Mouse (Mus musculus): ENCODE measurements around the gene Slc25a38. TPM values are rescaled to one million over a fixed set of nuclear protein-coding genes. Genes with fewer than 3 reads are reported as not detected.

Slc25a38 gene
- polyA plus RNA-seq (2014; fragmentation: Nextera tagmentation; extraction: Ambion mirVana), result 138 and 147 TPM in 2 replicates

GRCm38 (mm10) chr9:120110211-120111018 lies at the start of gene Slc25a38:
TSS of gene Slc25a38 (plus strand) at chr9:120110374.
- Histone ChIP-seq H3K4me3 (ENCODE audit: low read depth, low read length) (peak within 1 kb of the TSS; percentile 67), H3K27me3 (replicated peaks; ENCODE audit: control insufficient read depth, insufficient read depth, low read length) (no peaks in the 10 kb centered on the region), H3K4me2 (peak within 1 kb of the TSS; percentile 78), H3K9me3 (ENCODE audit: control insufficient read depth, low read length) (no peaks in the 10 kb centered on the region), H3K4me1 (replicated peaks; ENCODE audit: control insufficient read depth, insufficient read depth, low read length) (peaks cover 24% of the 10 kb centered on the region), H3K36me3 (ENCODE audit: control insufficient read depth, insufficient read depth, low read length) (no peaks in the 10 kb centered on the region), H3K9ac (ENCODE audit: low read depth, low read length) (peak within 1 kb of the TSS; percentile 84), H3K27ac (ENCODE audit: low read depth, low read length) (peak within 1 kb of the TSS; percentile 99)
- DNase-seq (ENCODE audit: low spot score) (peak; percentile 98), ATAC-seq (replicated peaks; ENCODE audit: low FRiP score) (peak; percentile 83)
- 1% methylated on average over 62 of the region's 62 CpGs for WGBS

- Histone ChIP-seq H3K27ac (ENCODE audit: low read depth, low read length) (no peak overlapping the region), H3K9me3 (ENCODE audit: control insufficient read depth, low read length) (no peaks in the 10 kb centered on the region), H3K4me2 (no peak overlapping the region), H3K9ac (ENCODE audit: low read depth, low read length) (no peak overlapping the region), H3K4me1 (replicated peaks; ENCODE audit: control insufficient read depth, insufficient read depth, low read length) (no peaks in the 10 kb centered on the region), H3K27me3 (replicated peaks; ENCODE audit: control insufficient read depth, insufficient read depth, low read length) (no peaks in the 10 kb centered on the region), H3K4me3 (ENCODE audit: low read depth, low read length) (no peak overlapping the region), H3K36me3 (ENCODE audit: control insufficient read depth, insufficient read depth, low read length) (no peaks in the 10 kb centered on the region)
- ATAC-seq (replicated peaks; ENCODE audit: low FRiP score) (no peak), DNase-seq (ENCODE audit: low spot score) (no peak)
- WGBS, result 61% methylated on average over 4 of the region's 4 CpGs
Measured at GRCm38 (mm10) chr9:120064317-120064716, 45.9 kb upstream of the Slc25a38 start.

DNA sequence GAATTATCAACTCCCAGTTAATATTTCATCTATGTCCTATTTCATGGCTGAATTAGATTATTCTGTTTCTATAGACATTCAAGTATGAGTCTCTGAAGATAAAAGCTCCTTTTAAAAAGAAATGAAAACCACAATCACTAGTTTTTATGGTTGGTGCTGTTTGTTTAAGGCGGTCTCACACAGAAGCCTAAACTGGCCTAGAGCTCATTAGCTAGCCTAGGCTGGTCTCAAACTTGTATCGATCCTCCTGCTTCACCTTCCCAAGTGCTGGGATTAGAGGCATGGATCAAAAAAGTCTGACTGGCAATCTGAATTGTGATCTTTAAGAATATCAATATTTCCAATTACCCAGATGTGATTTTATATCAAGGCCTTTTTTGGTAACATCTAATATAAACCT lies 42.6 kb upstream of the Slc25a38 start:
- no peaks in the 10 kb centered on the region for H3K9me3 ChIP-seq (ENCODE audit: control insufficient read depth, low read length)
- 83% methylated on average over 2 of the region's 2 CpGs for WGBS
- H3K4me3 ChIP-seq (ENCODE audit: low read depth, low read length), result no peak overlapping the region
- H3K4me2 ChIP-seq, result no peak overlapping the region
- no peaks in the 10 kb centered on the region for H3K36me3 ChIP-seq (ENCODE audit: control insufficient read depth, insufficient read depth, low read length)
- H3K9ac ChIP-seq (ENCODE audit: low read depth, low read length), result no peak overlapping the region
- DNase-seq (ENCODE audit: low spot score) (no peak), ATAC-seq (replicated peaks; ENCODE audit: low FRiP score) (no peak)
- H3K4me1 ChIP-seq (replicated peaks; ENCODE audit: control insufficient read depth, insufficient read depth, low read length), result no peaks in the 10 kb centered on the region
- H3K27me3 ChIP-seq (replicated peaks; ENCODE audit: control insufficient read depth, insufficient read depth, low read length), result no peaks in the 10 kb centered on the region
- no peak overlapping the region for H3K27ac ChIP-seq (ENCODE audit: low read depth, low read length)

DNA sequence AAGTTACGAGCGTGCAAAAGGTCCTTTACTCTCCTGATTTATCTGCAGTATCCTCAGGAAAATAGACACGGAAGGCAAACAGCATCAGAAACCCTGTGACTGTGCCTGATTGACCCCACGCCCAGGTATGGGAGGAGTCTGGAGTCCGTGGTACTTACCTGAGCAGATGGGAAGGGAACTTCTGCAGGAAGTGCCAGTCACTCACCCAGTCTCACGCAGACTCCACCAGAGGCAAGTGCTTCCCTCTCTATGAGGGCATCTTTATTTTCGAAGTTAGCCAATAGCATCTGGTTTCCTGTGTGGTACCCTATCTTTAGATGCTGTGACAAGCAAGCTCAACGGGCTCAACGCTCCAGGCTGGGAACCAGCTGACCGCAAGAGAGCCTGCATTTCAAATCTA lies 42.1 kb upstream of the Slc25a38 start:
- Histone ChIP-seq H3K27me3 (replicated peaks; ENCODE audit: control insufficient read depth, insufficient read depth, low read length) (no peaks in the 10 kb centered on the region), H3K9me3 (ENCODE audit: control insufficient read depth, low read length) (no peaks in the 10 kb centered on the region), H3K36me3 (ENCODE audit: control insufficient read depth, insufficient read depth, low read length) (no peaks in the 10 kb centered on the region), H3K27ac (ENCODE audit: low read depth, low read length) (no peak overlapping the region), H3K4me1 (replicated peaks; ENCODE audit: control insufficient read depth, insufficient read depth, low read length) (no peaks in the 10 kb centered on the region), H3K4me2 (no peak overlapping the region), H3K9ac (ENCODE audit: low read depth, low read length) (no peak overlapping the region), H3K4me3 (ENCODE audit: low read depth, low read length) (no peak overlapping the region)
- 35% methylated on average over 10 of the region's 10 CpGs for WGBS
- DNase-seq (ENCODE audit: low spot score) (no peak), ATAC-seq (replicated peaks; ENCODE audit: low FRiP score) (no peak)

- no peak for DNase-seq (ENCODE audit: low spot score)
- H3K4me3 ChIP-seq (ENCODE audit: low read depth, low read length), result no peak within 1 kb of the TSS
- no peaks in the 10 kb centered on the region for H3K4me1 ChIP-seq (replicated peaks; ENCODE audit: control insufficient read depth, insufficient read depth, low read length)
- no peaks in the 10 kb centered on the region for H3K27me3 ChIP-seq (replicated peaks; ENCODE audit: control insufficient read depth, insufficient read depth, low read length)
- no peaks in the 10 kb centered on the region for H3K9me3 ChIP-seq (ENCODE audit: control insufficient read depth, low read length)
- H3K36me3 ChIP-seq (ENCODE audit: control insufficient read depth, insufficient read depth, low read length), result no peaks in the 10 kb centered on the region
- ATAC-seq (replicated peaks; ENCODE audit: low FRiP score), result no peak
- H3K9ac ChIP-seq (ENCODE audit: low read depth, low read length), result no peak within 1 kb of the TSS
- 79% methylated on average over 11 of the region's 11 CpGs for WGBS
- no peak within 1 kb of the TSS for H3K4me2 ChIP-seq
- H3K27ac ChIP-seq (ENCODE audit: low read depth, low read length), result no peak within 1 kb of the TSS
Measured at GRCm38 (mm10) chr9:120069779-120070178, 40.4 kb upstream of the Slc25a38 start, which contains the start of gene Cx3cr1. TSS of gene Cx3cr1 (minus strand) at chr9:120069879.

DNA sequence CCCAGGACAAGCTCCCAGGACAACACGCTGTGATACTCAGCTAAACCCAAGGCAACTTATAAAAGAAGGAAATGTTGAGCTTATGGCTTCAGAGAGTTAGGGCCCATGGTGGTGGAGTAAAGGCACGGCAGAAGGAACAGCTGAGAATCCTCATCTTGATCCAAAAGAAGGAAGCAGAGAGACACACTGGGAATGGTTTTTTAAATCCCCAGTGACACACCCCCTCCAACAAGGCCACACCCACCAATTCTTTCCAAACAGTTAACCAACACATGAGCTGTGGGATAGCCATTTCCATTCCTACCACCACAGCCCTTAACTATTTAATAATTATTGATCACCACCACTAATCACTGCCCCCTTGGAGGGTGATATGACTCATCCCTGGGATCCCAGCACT lies 38.9 kb upstream of the Slc25a38 start:
- H3K27me3 ChIP-seq (replicated peaks; ENCODE audit: control insufficient read depth, insufficient read depth, low read length), result no peaks in the 10 kb centered on the region
- H3K4me2 ChIP-seq, result no peak overlapping the region
- H3K9ac ChIP-seq (ENCODE audit: low read depth, low read length), result no peak overlapping the region
- H3K4me3 ChIP-seq (ENCODE audit: low read depth, low read length), result no peak overlapping the region
- WGBS, result 82% methylated on average over 2 of the region's 2 CpGs
- DNase-seq (ENCODE audit: low spot score) (no peak), ATAC-seq (replicated peaks; ENCODE audit: low FRiP score) (no peak)
- H3K9me3 ChIP-seq (ENCODE audit: control insufficient read depth, low read length), result no peaks in the 10 kb centered on the region
- H3K4me1 ChIP-seq (replicated peaks; ENCODE audit: control insufficient read depth, insufficient read depth, low read length), result no peaks in the 10 kb centered on the region
- no peak overlapping the region for H3K27ac ChIP-seq (ENCODE audit: low read depth, low read length)
- no peaks in the 10 kb centered on the region for H3K36me3 ChIP-seq (ENCODE audit: control insufficient read depth, insufficient read depth, low read length)

GRCm38 (mm10) chr9:120073169-120073568 lies 37.0 kb upstream of the Slc25a38 start:
- 22% methylated on average over 3 of the region's 3 CpGs for whole genome bisulfite sequencing
- no peak overlapping the region for H3K27ac ChIP-seq (ENCODE audit: low read depth, low read length)
- no peaks in the 10 kb centered on the region for H3K36me3 ChIP-seq (ENCODE audit: control insufficient read depth, insufficient read depth, low read length)
- H3K4me1 ChIP-seq (replicated peaks; ENCODE audit: control insufficient read depth, insufficient read depth, low read length), result no peaks in the 10 kb centered on the region
- H3K9me3 ChIP-seq (ENCODE audit: control insufficient read depth, low read length), result no peaks in the 10 kb centered on the region
- no peaks in the 10 kb centered on the region for H3K27me3 ChIP-seq (replicated peaks; ENCODE audit: control insufficient read depth, insufficient read depth, low read length)
- H3K9ac ChIP-seq (ENCODE audit: low read depth, low read length), result no peak overlapping the region
- ATAC-seq (replicated peaks; ENCODE audit: low FRiP score) (peak; percentile 51; the same call in 1 of the 2 replicates), DNase-seq (ENCODE audit: low spot score) (peak; percentile 73)
- H3K4me3 ChIP-seq (ENCODE audit: low read depth, low read length), result no peak overlapping the region
- H3K4me2 ChIP-seq, result no peak overlapping the region

- H3K27me3 ChIP-seq (replicated peaks; ENCODE audit: control insufficient read depth, insufficient read depth, low read length), result no peaks in the 10 kb centered on the region
- H3K9ac ChIP-seq (ENCODE audit: low read depth, low read length), result no peak overlapping the region
- no peaks in the 10 kb centered on the region for H3K4me1 ChIP-seq (replicated peaks; ENCODE audit: control insufficient read depth, insufficient read depth, low read length)
- no peak for DNase-seq (ENCODE audit: low spot score)
- no peaks in the 10 kb centered on the region for H3K36me3 ChIP-seq (ENCODE audit: control insufficient read depth, insufficient read depth, low read length)
- H3K4me2 ChIP-seq, result no peak overlapping the region
- H3K4me3 ChIP-seq (ENCODE audit: low read depth, low read length), result no peak overlapping the region
- no peak for ATAC-seq (replicated peaks; ENCODE audit: low FRiP score)
- H3K27ac ChIP-seq (ENCODE audit: low read depth, low read length), result no peak overlapping the region
- no peaks in the 10 kb centered on the region for H3K9me3 ChIP-seq (ENCODE audit: control insufficient read depth, low read length)
- 78% methylated on average over 7 of the region's 7 CpGs for WGBS
Measured at GRCm38 (mm10) chr9:120074516-120074915, 35.7 kb upstream of the Slc25a38 start.

DNA sequence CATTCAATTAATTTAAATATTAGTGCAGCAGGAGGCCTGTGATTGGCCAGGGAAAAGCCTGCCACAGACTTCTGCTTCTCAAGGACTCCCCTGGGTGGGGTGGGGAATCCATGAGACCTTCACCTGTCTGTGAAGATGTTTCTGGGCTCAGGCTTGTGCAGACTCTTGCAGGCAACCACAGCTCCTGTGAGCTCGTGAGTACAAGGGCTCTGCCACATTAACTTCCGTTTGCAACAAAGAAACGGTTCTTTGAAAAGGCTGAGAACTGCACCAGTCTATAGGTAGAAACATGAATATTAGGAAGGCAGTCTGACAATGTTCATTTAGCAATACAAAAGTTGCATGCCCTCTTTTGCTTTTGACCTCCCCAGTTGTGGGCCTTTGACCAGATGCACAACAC lies 31.9 kb upstream of the Slc25a38 start:
- Histone ChIP-seq H3K27ac (ENCODE audit: low read depth, low read length) (no peak overlapping the region), H3K4me2 (no peak overlapping the region), H3K4me3 (ENCODE audit: low read depth, low read length) (no peak overlapping the region), H3K9me3 (ENCODE audit: control insufficient read depth, low read length) (no peaks in the 10 kb centered on the region), H3K27me3 (replicated peaks; ENCODE audit: control insufficient read depth, insufficient read depth, low read length) (no peaks in the 10 kb centered on the region), H3K36me3 (ENCODE audit: control insufficient read depth, insufficient read depth, low read length) (no peaks in the 10 kb centered on the region), H3K4me1 (replicated peaks; ENCODE audit: control insufficient read depth, insufficient read depth, low read length) (no peaks in the 10 kb centered on the region), H3K9ac (ENCODE audit: low read depth, low read length) (no peak overlapping the region)
- ATAC-seq (replicated peaks; ENCODE audit: low FRiP score), result no peak
- WGBS, result 70% methylated on average over 3 of the region's 3 CpGs
- no peak for DNase-seq (ENCODE audit: low spot score)

All from liver, embryonic 11.5 days (tissue).